Mouse (Mus musculus): ENCODE data around the gene Lclat1. TPM values are rescaled to one million over a fixed set of nuclear protein-coding genes. Genes with fewer than 3 reads are reported as not detected.
"Not testable (repeated sequence)": the region's sequence is repeated elsewhere in the genome, so short reads cannot be mapped to it uniquely, and the experiment has no call there.

The Lclat1 gene
- polyA plus RNA-seq, 1 experiment, result 10.8 TPM

GRCm38 (mm10) chr17:73255801-73256200 is 148.0 kb downstream of the Lclat1 start:
- DNase-seq (ENCODE audit: low read depth, low spot score), result no peak
- WGBS, result 98% methylated on average over 5 of the region's 5 CpGs

- DNase-seq (ENCODE audit: low read depth, low spot score), result peak; percentile 57
- 4% methylated on average over 12 of the region's 12 CpGs for WGBS
Measured at GRCm38 (mm10) chr17:73258620-73259019, 150.8 kb downstream of the Lclat1 start.

- 84% methylated on average over 5 of the region's 5 CpGs for WGBS
- not testable (repeated sequence) for DNase-seq (ENCODE audit: low read depth, low spot score)
Measured at GRCm38 (mm10) chr17:73259258-73259657, 151.5 kb downstream of the Lclat1 start.

- no peak for DNase-seq (ENCODE audit: low read depth, low spot score)
- 91% methylated on average over 2 of the region's 2 CpGs for WGBS
Measured at GRCm38 (mm10) chr17:73262558-73262957, 154.8 kb downstream of the Lclat1 start.

- 28% methylated on average over 8 of the region's 8 CpGs for WGBS
- no peak for DNase-seq (ENCODE audit: low read depth, low spot score)
Measured at GRCm38 (mm10) chr17:73263077-73263501, 155.3 kb downstream of the Lclat1 start.

- DNase-seq (ENCODE audit: low read depth, low spot score), result no peak
- WGBS, result 60% methylated on average over 15 of the region's 15 CpGs
Measured at GRCm38 (mm10) chr17:73270871-73271796, 163.3 kb downstream of the Lclat1 start.

GRCm38 (mm10) chr17:73271797-73272600 is 164.2 kb downstream of the Lclat1 start:
- no peak for DNase-seq (ENCODE audit: low read depth, low spot score)
- WGBS, result 92% methylated on average over 7 of the region's 7 CpGs

GRCm38 (mm10) chr17:73273809-73274208 is 166.0 kb downstream of the Lclat1 start:
- WGBS, result 68% methylated on average over 7 of the region's 7 CpGs
- DNase-seq (ENCODE audit: low read depth, low spot score), result no peak

- 88% methylated on average over 10 of the region's 10 CpGs for WGBS
- DNase-seq (ENCODE audit: low read depth, low spot score), result no peak
Measured at GRCm38 (mm10) chr17:73275066-73275465, 167.3 kb downstream of the Lclat1 start.

- DNase-seq (ENCODE audit: low read depth, low spot score), result no peak
- WGBS, result 86% methylated on average over 4 of the region's 4 CpGs
Measured at GRCm38 (mm10) chr17:73277770-73278169, 170.0 kb downstream of the Lclat1 start.

GRCm38 (mm10) chr17:73282702-73283101 is 174.9 kb downstream of the Lclat1 start:
- 25% methylated on average over 6 of the region's 6 CpGs for WGBS
- not testable (repeated sequence) for DNase-seq (ENCODE audit: low read depth, low spot score)

- WGBS, result 54% methylated on average over 2 of the region's 2 CpGs
- no peak for DNase-seq (ENCODE audit: low read depth, low spot score)
Measured at GRCm38 (mm10) chr17:73284301-73284700, 176.5 kb downstream of the Lclat1 start.

Other genes with a start within 250 kb of the Lclat1 start
- gene Lbh, start 189.7 kb upstream of the Lclat1 start, polyA plus RNA-seq (2012; rRNA removed), result 55.2 and 59.1 TPM in 2 replicates

Measured in large intestine, adult 2 months (tissue).